Mouse (Mus musculus) MEL (cell line): Measurements from ENCODE around the gene Cdh23.

Source experiments
- CHD1 ChIP-seq: IDR thresholded peaks from 2 replicates; pipeline ENCODE4 v1.6.1; 2012; ENCODE audit warnings: low read depth, mild to moderate bottlenecking, inconsistent platforms, low read length, improper control_type of control experiment
- CTCF ChIP-seq, 3 experiments: IDR thresholded peaks in 2 of 3; conservative IDR thresholded peaks in 1 of 3; 2 replicates each; pipeline ENCODE4 v1.5.1; 2011 to 2012; ENCODE audit warnings: low read length in 3 of 3, low read depth in 2 of 3, mild to moderate bottlenecking in 2 of 3, improper control_type of control experiment in 1 of 3, inconsistent platforms in 1 of 3, mixed read lengths in 1 of 3, moderate library complexity in 1 of 3; ENCODE audit not compliant: control insufficient read depth in 1 of 3, insufficient read depth in 1 of 3, poor library complexity in 1 of 3, severe bottlenecking in 1 of 3
- E2F4 ChIP-seq: IDR thresholded peaks from 2 replicates; pipeline ENCODE4 v1.6.1; 2011; ENCODE audit warnings: low read depth, low read length, improper control_type of control experiment, borderline replicate concordance
- EP300 ChIP-seq, 2 experiments: IDR thresholded peaks; 2 replicates each; pipeline ENCODE4 v1.6.1; 2011; ENCODE audit warnings: improper control_type of control experiment in 2 of 2, low read length in 2 of 2, low read depth in 1 of 2, mild to moderate bottlenecking in 1 of 2
- GABPA ChIP-seq: IDR thresholded peaks from 2 replicates; pipeline ENCODE4 v1.6.1; 2012; ENCODE audit warnings: low read depth, mild to moderate bottlenecking, inconsistent platforms, low read length, improper control_type of control experiment, moderate library complexity
- GATA1 ChIP-seq: IDR thresholded peaks from 2 replicates; pipeline ENCODE4 v1.6.1; 2011; ENCODE audit warnings: low read depth, low read length, improper control_type of control experiment
- MAZ ChIP-seq: IDR thresholded peaks from 2 replicates; pipeline ENCODE4 v1.6.1; 2012; ENCODE audit warnings: low read depth, mild to moderate bottlenecking, inconsistent platforms, low read length, improper control_type of control experiment
- MXI1 ChIP-seq: IDR thresholded peaks from 2 replicates; pipeline ENCODE4 v1.6.1; 2011; ENCODE audit warnings: mild to moderate bottlenecking, low read depth, low read length, improper control_type of control experiment
- POLR2A ChIP-seq, 2 experiments: IDR thresholded peaks; 2 replicates each; pipeline ENCODE4 v1.6.1; 2011 to 2012; ENCODE audit warnings: low read length in 2 of 2, mild to moderate bottlenecking in 2 of 2, control low read depth in 1 of 2, improper control_type of control experiment in 1 of 2, low read depth in 1 of 2, moderate library complexity in 1 of 2; ENCODE audit not compliant: control insufficient read depth in 1 of 2, insufficient read depth in 1 of 2, poor library complexity in 1 of 2
- SIN3A ChIP-seq: IDR thresholded peaks from 2 replicates; pipeline ENCODE4 v1.6.1; 2012; ENCODE audit warnings: low read length, improper control_type of control experiment, inconsistent platforms
- SMC3 ChIP-seq: IDR thresholded peaks from 2 replicates; pipeline ENCODE4 v1.6.1; 2011; ENCODE audit warnings: low read depth, low read length, improper control_type of control experiment
- TCF12 ChIP-seq: IDR thresholded peaks from 2 replicates; pipeline ENCODE4 v1.6.1; 2014; ENCODE audit warnings: low read depth, mild to moderate bottlenecking, inconsistent platforms, low read length, improper control_type of control experiment, moderate library complexity
- ZMIZ1 ChIP-seq: IDR thresholded peaks from 2 replicates; pipeline ENCODE4 v1.6.1; 2012; ENCODE audit warnings: low read depth, mild to moderate bottlenecking, inconsistent platforms, low read length, improper control_type of control experiment, moderate library complexity
- ZNF384 ChIP-seq: IDR thresholded peaks from 2 replicates; pipeline ENCODE4 v1.6.1; 2012; ENCODE audit warnings: low read depth, mild to moderate bottlenecking, inconsistent platforms, low read length, improper control_type of control experiment

DNA sequence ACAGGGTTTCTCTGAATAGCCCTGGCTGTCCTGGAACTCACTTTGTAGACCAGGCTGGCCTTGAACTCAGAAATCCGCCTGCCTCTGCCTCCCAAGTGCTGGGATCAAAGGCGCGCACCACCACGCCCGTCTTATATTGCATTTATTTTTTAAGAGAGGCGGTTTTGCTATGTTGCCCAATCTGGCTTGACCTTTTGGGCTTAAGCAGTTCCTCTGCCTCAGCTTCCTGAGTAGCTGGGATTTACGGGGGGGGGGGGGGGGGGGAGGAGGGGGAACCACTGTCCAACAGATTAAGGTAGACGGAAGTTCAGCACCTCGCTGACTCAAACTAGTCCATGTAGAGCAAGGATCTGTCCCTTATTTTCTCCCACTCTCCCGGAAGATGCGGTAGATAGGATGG is 427.6 kb downstream of the Cdh23 start:
- TF ChIP-seq POLR2A (IDR thresholded peaks at IDR 0.05; ENCODE audit: control insufficient read depth in 1 of 2, insufficient read depth in 1 of 2, low read depth in 1 of 2, low read length in 2 of 2, poor library complexity in 1 of 2) (no peak), GATA1 (no peak), SMC3 (no peak), EP300 (IDR thresholded peaks at IDR 0.05; ENCODE audit: low read depth in 1 of 2, low read length in 2 of 2) (no peak), E2F4 (no peak), CTCF (IDR thresholded peaks at IDR 0.05 in 2 of 3, conservative IDR thresholded peaks at IDR 0.05 in 1 of 3; ENCODE audit: control insufficient read depth in 1 of 3, insufficient read depth in 1 of 3, low read depth in 2 of 3, low read length in 3 of 3, poor library complexity in 1 of 3, severe bottlenecking in 1 of 3) (no peak), SIN3A (no peak), ZNF384 (no peak), CHD1 (no peak), GABPA (no peak), TCF12 (no peak), MAZ (no peak), MXI1 (no peak), ZMIZ1 (no peak)
